Mouse (Mus musculus) liver, embryonic 14.5 days (tissue): ENCODE data around the gene Pcp4l1.

Experiments
- CTCF ChIP-seq: IDR thresholded peaks from 2 replicates; pipeline ENCODE4 v1.5.1; 2016; ENCODE audit warnings: antibody characterized with exemption, low read depth, control low read depth
- EP300 ChIP-seq: IDR thresholded peaks from 2 replicates; pipeline ENCODE4 v1.6.1; 2016; ENCODE audit warnings: antibody characterized with exemption, low read depth

GRCm38 (mm10) chr1:171168906-171169305 lies 27.2 kb downstream of the Pcp4l1 start:
- no peak for TF ChIP-seq CTCF
- no peak for TF ChIP-seq EP300
